Mouse (Mus musculus) thymus, adult 2 months (tissue): ENCODE measurements at regions not wholly inside any gene's neighbourhood (a gene's known extent, or its start where the extent isn't known, plus 50 kb on each side); places are given as distances from the start of the nearest gene placed in this dataset.

Experiments
- DNase-seq: peaks from one replicate; pipeline ENCODE4 v3.0.0; 2021
- H3K27ac ChIP-seq: fragments of 200-500 bp; 2 replicates; pipeline ENCODE4 v1.5.1; 2012; ENCODE audit warnings: low read length, control low read depth; ENCODE audit not compliant: control insufficient read depth, insufficient read depth
- H3K27me3 ChIP-seq: fragments of 200-500 bp; 2 replicates; pipeline ENCODE4 v1.6.1; 2012; ENCODE audit warnings: mild to moderate bottlenecking, low read length, moderate library complexity, mixed read lengths; ENCODE audit not compliant: control insufficient read depth, insufficient read depth
- H3K36me3 ChIP-seq: fragments of 200-500 bp; 2 replicates; pipeline ENCODE4 v1.6.1; 2012; ENCODE audit warnings: mild to moderate bottlenecking, low read length, moderate library complexity; ENCODE audit not compliant: control insufficient read depth, insufficient read depth
- H3K4me1 ChIP-seq: fragments of 200-500 bp; replicated peaks from 2 replicates; pipeline ENCODE4 v1.6.1; 2012; ENCODE audit warnings: low read length; ENCODE audit not compliant: control insufficient read depth, insufficient read depth
- H3K4me3 ChIP-seq: fragments of 200-500 bp; 2 replicates; pipeline ENCODE4 v1.5.1; 2012; ENCODE audit warnings: mild to moderate bottlenecking, low read length, control low read depth, moderate library complexity; ENCODE audit not compliant: control insufficient read depth, insufficient read depth
- CTCF ChIP-seq: fragments of 200-500 bp; IDR thresholded peaks from 2 replicates; pipeline ENCODE4 v1.5.1; 2012; ENCODE audit warnings: mild to moderate bottlenecking, control low read depth, low read length, moderate library complexity, borderline replicate concordance; ENCODE audit not compliant: control insufficient read depth, poor library complexity, insufficient read depth; ENCODE audit errors: extremely low read depth
- POLR2A ChIP-seq: fragments of 200-500 bp; IDR thresholded peaks from 2 replicates; pipeline ENCODE4 v1.6.1; 2012; ENCODE audit warnings: mild to moderate bottlenecking, low read length, control low read depth, moderate library complexity; ENCODE audit not compliant: control insufficient read depth, poor library complexity, insufficient read depth; ENCODE audit errors: extremely low read depth
- WGBS: fragments of 180-500 bp; shearing (Covaris S2); methylation state at CpG from one replicate; pipeline ENCODE4 v1.1.7; 2018; 5-methylcytosine and 5-hydroxymethylcytosine counted together

DNA sequence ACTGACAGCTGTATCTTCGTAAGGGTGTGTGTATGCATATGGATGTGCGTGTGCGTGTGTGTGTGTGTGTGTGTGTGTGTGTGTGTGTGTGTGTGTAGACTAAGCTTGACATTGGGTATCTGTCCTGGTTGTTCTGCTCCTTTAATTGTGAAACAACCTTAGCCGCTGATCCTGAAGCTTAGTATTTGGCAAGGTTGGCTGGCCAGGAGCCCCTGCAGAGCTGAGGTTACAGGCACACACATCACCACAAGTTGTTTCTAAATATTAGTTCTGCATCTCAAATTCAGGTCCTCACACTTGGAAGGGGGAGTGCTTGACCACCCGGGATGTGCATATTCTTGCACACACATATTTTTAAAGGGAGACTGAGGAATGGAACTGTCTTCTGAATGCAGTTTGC is 314.7 kb downstream of the Diras2 start:
- no peak for TF ChIP-seq CTCF
- no peak for TF ChIP-seq POLR2A
- DNase-seq: no peak
- no peaks in the 10 kb centered on the region for H3K4me1 ChIP-seq
- WGBS: 92% methylated on average over 5 of the region's 5 CpGs
- H3K4me3 ChIP-seq: no peak overlapping the region
- no peaks in the 10 kb centered on the region for H3K27me3 ChIP-seq
- H3K27ac ChIP-seq: no peak overlapping the region
- no peaks in the 10 kb centered on the region for H3K36me3 ChIP-seq

DNA sequence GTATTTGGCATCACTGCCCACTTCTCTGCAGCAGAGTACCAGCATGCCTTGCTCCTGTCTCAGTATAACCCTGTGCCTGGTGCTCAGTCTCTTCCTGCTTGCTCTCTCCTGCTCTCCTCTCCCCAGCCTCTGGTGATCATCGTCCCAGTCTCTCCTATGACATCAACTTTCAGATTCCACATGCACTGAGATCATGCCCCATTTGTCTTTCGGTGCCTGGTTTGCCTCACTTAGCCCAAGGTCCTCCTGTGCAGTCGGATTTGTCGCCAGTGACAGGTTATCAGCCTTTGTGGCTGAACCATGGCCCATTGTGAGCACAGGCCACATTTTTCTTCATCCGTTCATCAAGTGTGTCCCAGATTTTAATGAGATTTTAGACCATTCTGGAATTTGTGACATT is 314.0 kb downstream of the Diras2 start:
- H3K4me1 ChIP-seq: no peaks in the 10 kb centered on the region
- no peak for TF ChIP-seq CTCF
- no peak for DNase-seq
- H3K36me3 ChIP-seq: no peaks in the 10 kb centered on the region
- 92% methylated on average over 5 of the region's 5 CpGs for WGBS
- H3K4me3 ChIP-seq: no peak overlapping the region
- no peak overlapping the region for H3K27ac ChIP-seq
- H3K27me3 ChIP-seq: no peaks in the 10 kb centered on the region

DNA sequence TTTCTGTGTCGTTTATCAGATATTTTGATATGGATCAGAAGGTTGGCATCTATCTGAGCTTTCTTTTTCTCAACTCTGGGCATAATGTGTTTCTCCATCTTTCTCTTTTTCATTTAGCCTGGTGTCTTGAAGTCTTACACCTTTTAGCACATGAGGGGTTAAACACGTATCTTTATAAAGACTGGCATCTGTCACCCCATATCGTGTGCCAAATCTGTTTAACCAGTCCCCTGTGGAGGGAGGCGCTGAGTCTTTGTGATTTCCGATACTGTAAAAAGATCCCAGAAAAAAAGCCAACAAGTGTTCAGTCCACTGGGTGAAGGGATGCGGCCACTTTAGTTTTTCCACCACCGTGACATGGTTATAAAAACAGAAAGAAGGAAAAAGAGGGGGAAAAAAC is 313.3 kb downstream of the Diras2 start:
- Histone ChIP-seq H3K4me3 (no peak overlapping the region), H3K27ac (no peak overlapping the region), H3K27me3 (no peaks in the 10 kb centered on the region), H3K36me3 (no peaks in the 10 kb centered on the region), H3K4me1 (no peaks in the 10 kb centered on the region)
- WGBS: 90% methylated on average over 7 of the region's 7 CpGs
- no peak for DNase-seq
- TF ChIP-seq POLR2A (no peak), CTCF (no peak)

DNA sequence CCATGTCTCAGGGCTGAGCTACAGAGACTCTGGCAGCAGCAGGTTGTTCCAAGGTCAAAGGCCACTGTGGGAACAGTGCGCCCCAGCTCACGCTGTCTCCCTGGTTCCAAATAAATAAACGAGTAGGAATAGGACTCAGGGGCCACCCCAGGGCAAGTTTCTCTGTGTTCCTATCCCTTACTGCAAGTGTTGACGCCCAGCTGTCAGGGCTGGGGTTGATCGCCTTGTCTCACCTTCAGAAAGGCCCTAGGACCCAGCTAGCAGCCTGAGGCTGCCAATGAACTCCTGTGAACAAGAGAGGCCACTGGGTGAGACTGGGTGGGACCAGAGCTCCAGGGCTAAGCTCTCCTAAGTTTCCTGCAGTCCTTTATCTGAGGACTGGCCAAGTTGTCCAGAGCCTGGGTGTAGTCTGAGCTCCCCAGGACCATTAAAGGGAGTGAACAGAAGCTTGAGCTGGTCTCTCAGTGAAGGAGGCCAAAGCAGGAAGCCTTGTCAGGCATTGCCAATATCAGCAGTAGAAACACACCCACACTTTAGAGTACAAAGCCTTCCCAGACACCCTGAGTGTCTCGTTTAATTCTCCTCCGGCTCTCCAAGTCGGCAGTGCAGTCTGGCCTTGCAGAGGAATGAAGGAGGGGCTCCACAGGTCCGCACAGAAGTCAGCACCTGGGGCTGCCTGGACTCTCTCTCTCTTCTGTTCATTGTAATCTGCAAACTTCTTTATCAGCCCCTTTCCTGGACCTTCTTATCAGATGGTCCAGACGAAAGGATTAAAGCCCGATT is 308.6 kb downstream of the Diras2 start:
- Histone ChIP-seq H3K27ac (no peak overlapping the region), H3K4me3 (no peak overlapping the region), H3K27me3 (no peaks in the 10 kb centered on the region), H3K4me1 (no peaks in the 10 kb centered on the region), H3K36me3 (no peaks in the 10 kb centered on the region)
- TF ChIP-seq POLR2A (no peak), CTCF (no peak)
- WGBS: 87% methylated on average over 11 of the region's 11 CpGs
- no peak for DNase-seq

DNA sequence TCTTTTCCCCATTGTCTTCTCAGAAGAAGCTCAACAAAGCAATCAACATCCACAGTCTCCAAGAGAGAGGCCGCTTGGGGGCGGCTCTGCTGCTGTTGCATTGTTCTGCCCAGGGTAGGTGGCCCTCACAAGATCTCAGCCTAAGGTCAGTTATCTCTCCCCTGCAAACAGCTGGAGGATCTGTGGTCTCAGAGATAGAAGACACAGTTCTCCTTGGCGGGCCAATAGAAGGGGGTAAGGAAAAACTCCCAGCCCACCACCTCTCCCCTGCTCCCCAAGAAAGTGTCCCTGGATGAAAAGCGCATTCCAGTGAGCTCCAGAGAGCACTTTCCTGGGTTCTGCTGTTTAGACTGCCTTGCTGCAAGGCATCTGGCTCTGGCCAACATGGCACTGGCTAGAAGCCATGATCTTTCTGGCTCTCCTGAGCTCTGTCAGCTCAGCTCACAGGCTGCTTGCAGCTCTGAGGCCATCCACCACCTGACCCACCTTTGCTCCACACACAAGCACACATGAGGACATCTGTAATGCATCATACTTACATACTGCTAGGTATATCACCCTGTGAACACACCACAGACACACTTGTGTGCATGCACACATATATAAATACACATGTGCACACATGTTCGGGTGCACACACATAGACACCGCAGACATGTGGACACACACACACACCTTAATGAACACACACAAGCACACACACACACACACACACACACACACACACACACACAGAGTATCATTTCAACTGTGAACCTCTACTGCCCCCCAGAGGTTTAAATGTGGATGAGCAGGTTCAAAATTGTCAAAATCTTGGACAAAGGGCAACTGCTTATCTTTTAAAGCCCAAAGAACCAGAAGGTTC is 307.7 kb downstream of the Diras2 start:
- Histone ChIP-seq H3K36me3 (no peaks in the 10 kb centered on the region), H3K4me1 (no peaks in the 10 kb centered on the region), H3K27me3 (no peaks in the 10 kb centered on the region), H3K27ac (no peak overlapping the region), H3K4me3 (no peak overlapping the region)
- TF ChIP-seq POLR2A (no peak), CTCF (no peak)
- peak; percentile 20 for DNase-seq
- WGBS: 86% methylated on average over 6 of the region's 6 CpGs

DNA sequence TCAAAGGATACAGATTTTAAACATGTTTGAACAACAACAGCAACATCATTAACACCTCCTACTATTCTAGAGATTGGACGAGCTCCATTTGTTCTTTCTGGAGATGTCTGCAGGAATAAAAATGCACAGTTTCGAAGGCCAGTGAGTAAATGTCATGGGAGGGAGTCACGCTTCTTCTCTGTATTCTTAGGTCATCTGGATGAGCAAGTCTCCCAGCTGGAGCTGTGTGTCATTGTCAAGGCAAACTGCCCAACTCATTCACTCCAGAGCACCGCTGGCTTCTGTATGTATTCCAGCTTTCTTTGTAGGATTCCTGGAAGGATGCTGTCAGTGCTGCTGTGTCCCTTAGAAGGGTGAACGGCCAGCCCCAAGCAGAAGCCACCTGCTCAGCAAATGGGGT is 297.1 kb downstream of the Diras2 start:
- WGBS: 88% methylated on average over 5 of the region's 5 CpGs
- DNase-seq: no peak
- Histone ChIP-seq H3K27ac (no peak overlapping the region), H3K4me1 (peaks cover 6% of the 10 kb centered on the region), H3K36me3 (no peaks in the 10 kb centered on the region), H3K4me3 (no peak overlapping the region), H3K27me3 (no peaks in the 10 kb centered on the region)
- TF ChIP-seq POLR2A: no peak
- no peak for TF ChIP-seq CTCF

DNA sequence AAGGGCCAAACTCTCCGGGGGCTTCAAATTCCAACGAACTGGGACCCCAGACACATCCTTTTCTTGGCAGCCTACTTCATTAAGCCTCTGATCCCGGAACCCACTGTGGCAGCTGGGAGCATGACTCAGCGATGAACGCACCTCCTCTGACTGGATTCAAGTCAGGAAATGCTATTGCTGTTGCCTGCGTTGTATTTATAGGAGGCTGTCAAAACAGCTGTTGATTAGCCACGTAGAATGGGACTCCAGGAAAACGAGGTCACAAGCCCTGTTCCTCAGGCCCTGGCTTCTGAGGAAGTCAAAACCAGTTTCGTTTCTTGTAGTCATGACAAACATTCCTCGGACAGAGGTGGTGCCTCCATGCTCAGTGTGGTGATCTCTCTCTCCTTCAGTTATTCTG is 295.0 kb downstream of the Diras2 start:
- H3K36me3 ChIP-seq: no peaks in the 10 kb centered on the region
- WGBS: 7% methylated on average over 10 of the region's 10 CpGs
- TF ChIP-seq POLR2A (no peak), CTCF (no peak)
- no peak overlapping the region for H3K4me3 ChIP-seq
- DNase-seq: peak; percentile 7
- no peak overlapping the region for H3K27ac ChIP-seq
- peaks cover 6% of the 10 kb centered on the region for H3K4me1 ChIP-seq
- no peaks in the 10 kb centered on the region for H3K27me3 ChIP-seq
